Mouse (Mus musculus) stomach, embryonic 16.5 days (tissue): ENCODE data around the gene Ncoa7. TPM values are rescaled to one million over a fixed set of nuclear protein-coding genes. Genes with fewer than 3 reads are reported as not detected.

ENCODE experiments used
- ATAC-seq: fragments of 200-750 bp; cut with Nextera tagmentation; 2 replicates; pipeline ENCODE4 v1.8.0; 2017; ENCODE audit warnings: moderate number of reproducible peaks, moderate TSS enrichment; ENCODE audit not compliant: insufficient read depth, low FRiP score
- H3K27ac ChIP-seq: fragments of 300-500 bp; sonication (generic); 2 replicates; pipeline ENCODE4 v1.5.1; 2014; ENCODE audit warnings: low read length
- H3K27me3 ChIP-seq: fragments of 300-500 bp; sonication (generic); 2 replicates; pipeline ENCODE4 v1.6.1; 2014; ENCODE audit warnings: low read length, control low read depth, mixed read lengths; ENCODE audit not compliant: control insufficient read depth, insufficient read depth
- H3K36me3 ChIP-seq: fragments of 300-500 bp; sonication (generic); 2 replicates; pipeline ENCODE4 v1.6.1; 2014; ENCODE audit warnings: low read length; ENCODE audit not compliant: control insufficient read depth, insufficient read depth
- H3K4me1 ChIP-seq: fragments of 300-500 bp; sonication (generic); 2 replicates; pipeline ENCODE4 v1.6.1; 2014; ENCODE audit warnings: low read length, control low read depth, mixed read lengths; ENCODE audit not compliant: control insufficient read depth, insufficient read depth
- H3K4me2 ChIP-seq: fragments of 300-500 bp; sonication (generic); 2 replicates; pipeline ENCODE4 v1.6.1; 2014; ENCODE audit warnings: low read depth, low read length, mixed read lengths
- H3K4me3 ChIP-seq: fragments of 300-500 bp; sonication (generic); replicated peaks from 2 replicates; pipeline ENCODE4 v1.5.1; 2014; ENCODE audit warnings: mild to moderate bottlenecking, low read length
- H3K9ac ChIP-seq: fragments of 300-500 bp; sonication (generic); 2 replicates; pipeline ENCODE4 v1.6.1; 2014; ENCODE audit warnings: low read length
- H3K9me3 ChIP-seq: fragments of 300-500 bp; sonication (generic); replicated peaks from 2 replicates; pipeline ENCODE4 v1.6.1; 2016; ENCODE audit warnings: low read length, control low read depth; ENCODE audit not compliant: control insufficient read depth
- WGBS: fragments of 180-500 bp; shearing (Covaris S2); extraction: QIAGEN DNeasy Blood & Tissue Kit; methylation state at CpG from one replicate; pipeline ENCODE4 v1.1.7; 2014; 5-methylcytosine and 5-hydroxymethylcytosine counted together
- polyA plus RNA-seq: library from polyadenylated mRNA; unstranded; fragments of >200 nt; fragmentation: Nextera tagmentation; extraction: Ambion mirVana; gene quantifications from 2 replicates; pipeline ENCODE4 v1.2.1, GENCODE M21; 2015

Ncoa7 gene
- polyA plus RNA-seq, 1 experiment from 2014 or later, result 11.9 TPM

GRCm38 (mm10) chr10:30756064-30756463 is 47.1 kb downstream of the Ncoa7 start:
- H3K4me2 ChIP-seq, result no peak overlapping the region
- H3K9me3 ChIP-seq, result no peaks in the 10 kb centered on the region
- H3K9ac ChIP-seq, result no peak overlapping the region
- H3K4me3 ChIP-seq, result no peak overlapping the region
- H3K27ac ChIP-seq, result no peak overlapping the region
- H3K36me3 ChIP-seq, result no peaks in the 10 kb centered on the region
- no peaks in the 10 kb centered on the region for H3K27me3 ChIP-seq
- H3K4me1 ChIP-seq, result peaks cover 12% of the 10 kb centered on the region
- ATAC-seq, result no peak

GRCm38 (mm10) chr10:30754825-30755457 is 48.2 kb downstream of the Ncoa7 start:
- 32% methylated on average over 4 of the region's 4 CpGs for WGBS
- no peak overlapping the region for H3K4me3 ChIP-seq
- peaks cover 7% of the 10 kb centered on the region; the same call in 1 of the 2 replicates for H3K4me1 ChIP-seq
- ATAC-seq, result no peak
- no peaks in the 10 kb centered on the region for H3K9me3 ChIP-seq
- H3K27ac ChIP-seq, result no peak overlapping the region
- no peak overlapping the region for H3K4me2 ChIP-seq
- H3K36me3 ChIP-seq, result no peaks in the 10 kb centered on the region
- H3K9ac ChIP-seq, result no peak overlapping the region
- H3K27me3 ChIP-seq, result no peaks in the 10 kb centered on the region

DNA sequence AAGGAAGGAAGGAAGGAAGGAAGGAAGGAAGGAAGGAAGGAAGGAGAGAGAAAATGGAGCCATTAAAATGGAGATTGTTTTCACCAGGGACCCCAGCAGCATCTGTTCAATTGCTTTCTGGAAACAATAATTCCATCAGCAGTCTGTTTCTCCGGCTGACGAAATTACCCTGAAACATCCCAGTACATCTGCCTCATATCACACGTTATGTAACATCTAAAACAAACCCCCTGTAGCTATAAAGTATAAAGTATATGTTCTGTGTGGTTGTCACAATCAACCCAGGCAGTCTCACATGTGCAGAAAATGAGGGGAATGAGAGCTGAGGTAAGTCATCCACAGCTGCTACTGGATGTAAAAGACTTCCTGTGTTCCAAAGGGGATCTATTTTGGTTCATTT is 49.0 kb downstream of the Ncoa7 start:
- Histone ChIP-seq H3K4me3 (no peak overlapping the region), H3K9me3 (no peaks in the 10 kb centered on the region), H3K27me3 (no peaks in the 10 kb centered on the region), H3K4me1 (0 out of 2 replicates have a peak, but pooled peaks cover 4% of the 10 kb centered on the region), H3K36me3 (no peaks in the 10 kb centered on the region), H3K4me2 (no peak overlapping the region), H3K27ac (no peak overlapping the region), H3K9ac (no peak overlapping the region)
- no peak for ATAC-seq
- 68% methylated on average over 3 of the region's 3 CpGs for WGBS

DNA sequence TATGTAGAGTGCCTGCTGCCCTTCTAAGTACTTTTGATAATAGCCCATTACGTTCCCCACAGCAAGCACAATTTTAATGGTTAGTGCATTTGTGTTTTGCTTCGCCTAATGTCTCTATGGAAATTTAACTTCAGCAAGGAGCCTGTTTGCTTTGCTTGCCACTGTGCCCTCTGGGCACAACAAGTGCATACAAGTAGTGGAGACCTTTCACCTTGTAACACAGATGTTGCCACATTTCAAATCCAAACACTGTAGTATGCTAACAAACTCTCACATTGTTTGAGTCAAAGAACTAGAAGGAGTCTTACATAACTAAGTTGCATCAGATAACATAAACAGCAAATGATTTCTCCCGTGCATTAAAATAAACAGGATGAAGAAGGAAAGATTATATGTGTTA is 50.6 kb downstream of the Ncoa7 start:
- no peak for ATAC-seq
- no peak overlapping the region for H3K4me3 ChIP-seq
- H3K27me3 ChIP-seq, result no peaks in the 10 kb centered on the region
- no peak overlapping the region for H3K4me2 ChIP-seq
- H3K27ac ChIP-seq, result no peak overlapping the region
- no peak overlapping the region for H3K9ac ChIP-seq
- 0 out of 2 replicates have a peak, but pooled peaks cover 4% of the 10 kb centered on the region for H3K4me1 ChIP-seq
- no peaks in the 10 kb centered on the region for H3K36me3 ChIP-seq
- 60% methylated on average over 3 of the region's 3 CpGs for WGBS
- H3K9me3 ChIP-seq, result no peaks in the 10 kb centered on the region

DNA sequence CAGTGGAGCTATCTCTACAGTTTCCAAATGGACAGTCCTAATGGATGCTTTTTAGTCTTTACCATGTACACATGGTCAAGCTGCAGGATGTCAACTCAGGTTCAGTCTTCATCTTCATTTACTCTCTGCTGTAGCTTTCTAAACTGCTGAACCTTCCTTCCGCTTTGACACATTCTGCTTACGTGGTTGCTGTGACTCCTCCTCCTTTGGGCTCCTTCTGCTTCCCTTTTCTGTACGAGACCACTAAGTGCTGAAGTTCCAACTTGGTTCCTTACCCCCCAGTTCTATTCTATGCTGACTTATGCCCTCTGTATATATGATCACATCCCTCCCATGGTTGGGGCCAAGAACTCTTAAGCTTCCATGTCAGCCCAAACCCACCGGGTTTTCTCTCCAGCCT is 51.5 kb downstream of the Ncoa7 start:
- H3K9me3 ChIP-seq, result no peaks in the 10 kb centered on the region
- H3K27me3 ChIP-seq, result no peaks in the 10 kb centered on the region
- no peak overlapping the region for H3K9ac ChIP-seq
- no peak overlapping the region for H3K4me2 ChIP-seq
- H3K4me1 ChIP-seq, result 0 out of 2 replicates have a peak, but pooled peaks cover 4% of the 10 kb centered on the region
- H3K4me3 ChIP-seq, result no peak overlapping the region
- H3K27ac ChIP-seq, result no peak overlapping the region
- ATAC-seq, result no peak
- WGBS, result 87% methylated on average over 4 of the region's 4 CpGs
- no peaks in the 10 kb centered on the region for H3K36me3 ChIP-seq

DNA sequence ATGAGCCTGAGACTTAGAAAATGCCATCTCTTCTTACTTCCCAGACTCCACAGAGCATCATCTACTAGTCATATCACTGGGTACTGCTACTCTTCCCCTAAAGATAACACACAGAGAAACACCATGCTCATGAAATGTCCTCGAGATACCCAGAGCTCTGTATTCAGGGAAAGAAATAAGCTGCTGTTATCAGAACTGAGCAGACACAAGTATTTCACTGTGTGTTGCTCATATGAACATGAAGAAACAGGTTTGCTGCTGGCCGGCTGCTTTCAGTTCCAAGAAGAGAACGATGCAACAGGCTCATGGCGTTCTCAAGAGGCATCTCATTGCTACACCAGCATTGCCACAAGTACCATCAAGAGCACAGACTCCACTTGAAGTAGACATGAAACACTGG is 53.3 kb downstream of the Ncoa7 start:
- Histone ChIP-seq H3K9me3 (no peaks in the 10 kb centered on the region), H3K4me2 (no peak overlapping the region), H3K4me1 (0 out of 2 replicates have a peak, but pooled peaks cover 2% of the 10 kb centered on the region), H3K4me3 (no peak overlapping the region), H3K27me3 (no peaks in the 10 kb centered on the region), H3K36me3 (no peaks in the 10 kb centered on the region), H3K9ac (no peak overlapping the region), H3K27ac (no peak overlapping the region)
- ATAC-seq, result peak; percentile 77; the same call in 1 of the 2 replicates
- 86% methylated on average over 4 of the region's 4 CpGs for WGBS

- Histone ChIP-seq H3K4me3 (no peak overlapping the region), H3K9me3 (no peaks in the 10 kb centered on the region), H3K36me3 (no peaks in the 10 kb centered on the region), H3K9ac (no peak overlapping the region), H3K4me2 (no peak overlapping the region), H3K27me3 (no peaks in the 10 kb centered on the region), H3K4me1 (no peaks in the 10 kb centered on the region), H3K27ac (no peak overlapping the region)
- WGBS, result 91% methylated on average over 3 of the region's 3 CpGs
- no peak; the same call in 1 of the 2 replicates for ATAC-seq
Observed at GRCm38 (mm10) chr10:30745238-30745974, 57.7 kb downstream of the Ncoa7 start.

- H3K27me3 ChIP-seq, result no peaks in the 10 kb centered on the region
- no peak overlapping the region for H3K27ac ChIP-seq
- no peaks in the 10 kb centered on the region for H3K36me3 ChIP-seq
- H3K4me3 ChIP-seq, result no peak overlapping the region
- no peaks in the 10 kb centered on the region for H3K9me3 ChIP-seq
- no peaks in the 10 kb centered on the region for H3K4me1 ChIP-seq
- H3K9ac ChIP-seq, result no peak overlapping the region
- H3K4me2 ChIP-seq, result no peak overlapping the region
- ATAC-seq, result no peak; the same call in 1 of the 2 replicates
Observed at GRCm38 (mm10) chr10:30743275-30743674, 59.9 kb downstream of the Ncoa7 start.

DNA sequence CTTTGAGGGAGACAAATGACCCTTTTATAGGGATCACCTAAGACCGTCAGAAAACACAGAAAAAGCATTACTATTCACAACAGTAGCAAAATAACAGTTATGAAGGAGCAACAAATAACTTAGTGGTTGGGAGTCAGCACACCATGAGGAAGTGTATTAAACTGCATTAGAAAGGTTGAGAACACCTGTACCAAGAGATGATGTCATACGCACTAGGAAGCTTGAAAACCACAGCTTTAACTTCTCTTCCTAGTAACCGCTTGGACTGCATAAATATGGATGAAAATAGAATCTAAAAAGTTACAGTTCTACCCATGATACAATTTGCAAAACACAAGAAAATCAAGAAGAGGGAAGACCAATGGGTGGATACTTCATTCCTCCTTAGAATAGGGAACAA is 64.7 kb downstream of the Ncoa7 start:
- no peak for ATAC-seq
- no peaks in the 10 kb centered on the region for H3K4me1 ChIP-seq
- no peak overlapping the region for H3K4me2 ChIP-seq
- no peaks in the 10 kb centered on the region for H3K36me3 ChIP-seq
- no peaks in the 10 kb centered on the region for H3K9me3 ChIP-seq
- no peak overlapping the region for H3K27ac ChIP-seq
- no peak overlapping the region for H3K4me3 ChIP-seq
- H3K9ac ChIP-seq, result no peak overlapping the region
- WGBS, result 88% methylated on average over 3 of the region's 3 CpGs
- no peaks in the 10 kb centered on the region for H3K27me3 ChIP-seq
